Mouse (Mus musculus) ovary, adult 18-20 months (tissue): Measurements from ENCODE around the gene Zfand6.

ENCODE experiments used
- DNase-seq: peaks from one replicate; pipeline ENCODE4 v3.0.0; 2022; ENCODE audit warnings: low spot score, mixed read lengths

Zfand6 gene

DNA sequence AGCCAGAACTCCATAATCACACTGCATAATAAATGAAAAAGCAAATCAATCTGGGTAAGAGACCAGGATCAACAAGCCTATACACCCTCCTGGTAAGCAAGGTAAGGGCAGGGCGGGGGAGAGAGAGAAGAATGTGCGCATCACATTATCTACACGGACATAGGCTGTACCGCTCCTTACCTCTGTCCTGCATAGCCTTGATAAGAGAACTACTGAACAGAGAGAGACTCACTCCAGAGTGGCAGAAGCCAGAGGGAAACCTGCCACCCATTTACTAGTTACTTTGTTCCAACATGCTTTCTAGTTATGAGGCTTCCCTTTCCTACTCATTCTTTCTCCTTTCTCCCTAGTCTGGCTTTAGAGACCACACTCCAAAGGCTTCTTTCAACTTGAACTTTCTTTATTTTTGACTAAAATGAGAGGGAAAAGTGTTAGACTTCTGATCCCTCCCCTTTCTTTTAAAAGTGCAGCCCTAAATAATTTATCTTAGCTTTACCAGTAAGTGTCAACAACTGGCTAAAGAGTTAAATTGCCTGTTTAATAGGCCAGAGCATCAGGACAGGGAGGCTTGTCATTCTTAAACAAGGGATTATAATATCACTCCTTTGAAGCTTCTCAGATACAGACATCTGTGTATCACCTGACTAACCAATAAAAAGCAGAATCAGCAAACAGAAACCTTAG, 38.3 kb downstream of the Zfand6 start:
- no peak for DNase-seq

DNA sequence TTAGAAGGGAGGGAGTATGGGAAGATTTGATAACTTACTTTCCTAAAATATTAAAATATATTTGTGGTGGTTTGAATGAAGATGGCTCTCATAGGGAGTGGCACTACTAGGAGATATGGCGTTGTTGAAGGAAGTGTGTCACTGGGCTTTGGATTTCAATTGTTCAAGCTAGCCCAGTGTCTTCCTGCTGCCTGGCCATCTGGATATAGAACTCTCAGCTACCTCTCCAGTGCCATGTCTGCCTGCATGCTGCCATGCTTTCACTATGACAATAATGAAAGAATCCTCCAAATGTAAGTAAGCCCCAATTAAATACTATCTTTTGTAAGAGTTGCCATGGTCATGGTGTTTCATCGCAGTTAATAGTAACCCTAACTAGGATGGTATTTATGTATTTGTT, 40.7 kb downstream of the Zfand6 start:
- DNase-seq, result no peak

DNA sequence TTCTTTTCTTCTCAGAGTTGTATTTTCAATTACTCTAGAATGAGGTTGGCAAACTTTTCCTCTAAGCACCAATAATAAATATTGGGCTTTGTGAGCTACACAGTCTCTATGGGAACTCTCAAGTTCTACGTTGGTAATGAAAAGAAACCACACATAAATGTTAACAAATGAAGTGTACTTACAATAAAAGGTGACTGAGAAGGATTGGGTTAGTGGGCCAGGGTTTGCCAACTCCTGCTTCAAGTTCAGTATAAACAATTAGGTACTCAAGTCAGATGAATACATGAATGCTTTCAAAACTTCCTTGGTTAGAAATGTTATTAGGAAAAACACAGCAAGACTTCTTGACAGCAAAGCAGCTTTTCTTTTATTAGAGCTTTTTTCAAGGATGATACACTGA, 43.5 kb downstream of the Zfand6 start:
- no peak for DNase-seq

GRCm38 (mm10) chr7:84643270-84643998, 46.3 kb downstream of the Zfand6 start:
- DNase-seq, result no peak

GRCm38 (mm10) chr7:84642159-84642928, 47.4 kb downstream of the Zfand6 start:
- no peak for DNase-seq

GRCm38 (mm10) chr7:84636939-84637338, 52.8 kb downstream of the Zfand6 start:
- DNase-seq, result no peak

DNA sequence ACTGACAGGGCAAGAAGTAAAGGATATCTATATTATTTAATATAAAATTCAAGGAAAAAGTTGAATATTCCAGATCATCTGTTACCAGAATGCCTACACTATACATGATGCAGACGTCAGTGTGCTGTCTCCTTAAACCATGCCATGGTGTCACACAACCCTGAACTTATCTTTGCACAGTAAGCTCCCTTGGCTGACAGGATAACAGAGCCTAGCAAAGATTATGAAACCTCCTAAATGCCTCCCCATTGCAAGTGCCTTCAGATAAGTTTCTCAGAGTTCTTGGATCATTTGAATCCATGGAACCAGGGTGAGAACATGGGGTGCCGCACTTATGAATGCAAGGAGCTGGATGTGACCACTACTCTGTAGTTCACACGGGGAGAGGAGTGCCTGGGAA, 57.9 kb downstream of the Zfand6 start:
- no peak for DNase-seq

DNA sequence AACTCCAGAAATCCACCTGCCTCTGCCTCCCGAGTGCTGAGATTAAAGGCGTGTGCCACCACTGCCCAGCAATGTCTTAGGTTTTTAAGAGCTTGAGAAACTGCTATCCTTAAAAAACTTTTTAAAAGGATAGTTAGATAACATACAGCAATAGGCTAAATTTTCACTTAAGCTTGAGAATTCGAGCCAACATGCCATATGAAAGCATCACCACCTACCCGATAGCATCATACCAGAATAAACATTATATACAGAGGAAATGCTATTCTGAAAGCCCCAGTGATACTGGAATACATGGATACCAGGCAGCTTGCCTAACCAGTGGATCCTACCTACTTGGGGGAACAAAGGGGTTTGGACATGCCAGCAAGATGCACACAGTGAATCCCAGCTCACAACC, 66.0 kb downstream of the Zfand6 start:
- no peak for DNase-seq

DNA sequence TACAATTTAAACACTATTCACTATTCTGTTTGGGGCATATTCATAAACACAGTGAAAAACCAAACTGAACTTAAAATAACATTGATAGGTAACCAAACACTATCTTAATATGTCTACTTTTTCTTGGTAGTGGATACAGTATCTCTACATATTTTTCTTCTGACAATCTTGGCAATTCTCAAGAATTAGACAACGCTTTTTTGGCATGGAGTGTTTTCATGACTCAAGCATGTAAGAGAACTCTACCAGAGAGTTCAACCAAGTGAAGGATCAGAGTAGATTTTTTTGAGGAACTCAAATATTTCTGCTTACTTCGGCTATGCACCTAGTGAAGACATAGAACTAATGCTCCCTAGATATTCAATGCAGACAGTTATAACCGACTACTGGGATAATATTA, 68.8 kb downstream of the Zfand6 start:
- DNase-seq, result no peak

DNA sequence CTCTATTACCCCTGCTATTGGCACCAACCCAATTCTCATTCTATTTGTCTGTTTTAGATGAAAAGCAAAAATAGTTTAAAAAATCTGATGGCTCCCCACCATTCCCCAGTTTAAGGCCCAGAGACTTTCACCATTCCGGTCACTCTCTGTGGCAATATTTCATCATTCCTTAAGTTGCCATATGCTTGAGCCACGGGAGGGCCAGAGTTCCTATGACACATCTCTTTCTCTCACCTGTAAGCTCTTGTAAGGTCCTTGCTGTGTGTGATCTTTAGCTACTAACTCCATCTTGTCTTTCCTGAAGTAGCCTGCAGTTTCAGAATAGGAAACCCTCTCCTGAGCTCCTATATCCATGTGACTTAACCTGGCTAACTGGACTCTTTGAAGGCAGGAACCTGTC, 70.8 kb downstream of the Zfand6 start:
- DNase-seq, result no peak

DNA sequence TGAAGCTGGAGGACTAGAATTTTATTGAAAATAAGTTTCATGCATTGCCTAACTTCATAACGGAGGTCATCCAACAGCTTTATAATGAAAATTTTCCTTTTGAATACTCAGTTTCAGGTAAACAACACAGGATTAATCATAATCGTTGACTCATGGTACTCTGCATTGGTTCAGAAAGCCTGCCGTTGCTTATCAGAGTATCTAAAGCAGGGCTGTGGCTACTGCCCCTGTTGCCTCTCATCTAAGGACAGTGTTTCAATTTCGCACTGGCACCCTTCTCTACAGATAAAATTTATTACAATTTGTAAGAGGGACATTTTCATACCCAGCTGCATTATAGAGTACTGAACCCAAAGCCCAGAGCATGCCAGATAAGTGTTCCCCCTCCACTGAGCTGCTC, 77.3 kb downstream of the Zfand6 start:
- no peak for DNase-seq

DNA sequence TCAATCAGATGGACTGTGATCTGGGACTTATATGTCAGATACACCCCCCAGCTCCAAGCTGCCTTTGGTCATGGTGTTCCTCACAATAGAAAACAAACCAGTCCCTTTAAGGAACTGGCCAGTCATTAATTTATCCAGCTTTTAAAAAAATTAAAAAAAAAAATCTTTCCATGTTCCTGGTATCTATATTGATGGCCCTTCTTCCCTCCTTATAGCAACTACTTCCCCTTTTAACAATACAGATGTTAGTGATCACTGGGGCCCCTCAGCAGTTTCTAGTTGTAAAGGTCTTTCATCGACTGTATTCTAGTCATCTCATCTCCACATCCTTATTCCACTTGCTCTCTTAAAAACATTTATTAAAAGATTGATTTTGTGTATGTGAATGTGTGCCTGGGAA, 78.2 kb downstream of the Zfand6 start:
- no peak for DNase-seq

GRCm38 (mm10) chr7:84606293-84606749, 83.4 kb downstream of the Zfand6 start, which contains the start of gene Fah:
Gene Fah (minus strand): TSS chr7:84606722.
- DNase-seq, result peak; percentile 49

DNA sequence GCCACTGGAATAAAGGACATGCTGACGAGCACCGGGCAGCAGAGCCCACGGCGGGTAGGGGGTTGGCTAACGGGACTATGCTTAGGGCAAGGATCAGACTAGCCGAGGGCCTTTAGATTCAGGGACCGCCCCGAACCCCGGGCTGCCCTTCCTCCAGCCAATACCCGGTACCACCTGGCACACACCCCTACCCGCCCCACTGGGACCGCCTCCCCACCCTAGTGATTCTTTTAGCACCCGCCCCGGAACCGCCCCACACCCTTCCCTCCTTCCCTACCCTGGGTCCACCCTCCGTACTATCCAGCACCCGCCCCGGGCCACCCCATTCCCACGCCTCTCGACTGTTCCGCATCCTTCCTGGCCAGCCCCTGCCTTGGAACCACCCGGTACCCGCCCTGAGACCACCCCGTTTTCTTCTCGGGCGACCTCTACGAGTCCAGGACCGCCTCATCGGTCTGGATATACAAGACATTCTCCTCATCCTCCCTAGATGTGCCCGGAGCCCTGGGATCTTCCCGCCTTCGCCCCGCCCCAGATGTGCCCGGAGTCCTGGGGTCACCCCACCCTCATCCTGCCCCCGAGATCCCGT, 84.0 kb downstream of the Zfand6 start:
- peak; percentile 87 for DNase-seq

GRCm38 (mm10) chr7:84605033-84605687, 84.6 kb downstream of the Zfand6 start:
- DNase-seq, result no peak

DNA sequence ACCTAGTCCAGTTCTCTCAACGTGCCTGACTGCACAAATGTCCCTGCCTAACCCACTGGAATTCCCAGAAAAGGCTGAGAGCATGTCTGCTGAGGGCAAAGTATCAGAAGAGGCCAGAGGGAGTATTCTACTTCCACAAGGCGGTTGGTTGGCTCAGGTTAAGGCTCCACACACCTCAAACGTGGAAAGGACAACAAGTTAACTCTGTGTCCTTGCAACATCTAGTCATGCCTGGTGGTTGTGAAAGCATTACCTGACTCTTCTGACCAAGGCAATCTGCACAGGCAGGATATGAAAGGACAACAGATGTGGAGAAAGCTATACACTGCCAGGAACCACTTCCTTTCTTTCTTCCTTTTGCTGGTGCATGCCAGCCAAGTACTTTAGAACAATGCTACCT, 85.3 kb downstream of the Zfand6 start:
- DNase-seq, result no peak

GRCm38 (mm10) chr7:84601331-84601730, 88.4 kb downstream of the Zfand6 start:
- DNase-seq, result no peak

DNA sequence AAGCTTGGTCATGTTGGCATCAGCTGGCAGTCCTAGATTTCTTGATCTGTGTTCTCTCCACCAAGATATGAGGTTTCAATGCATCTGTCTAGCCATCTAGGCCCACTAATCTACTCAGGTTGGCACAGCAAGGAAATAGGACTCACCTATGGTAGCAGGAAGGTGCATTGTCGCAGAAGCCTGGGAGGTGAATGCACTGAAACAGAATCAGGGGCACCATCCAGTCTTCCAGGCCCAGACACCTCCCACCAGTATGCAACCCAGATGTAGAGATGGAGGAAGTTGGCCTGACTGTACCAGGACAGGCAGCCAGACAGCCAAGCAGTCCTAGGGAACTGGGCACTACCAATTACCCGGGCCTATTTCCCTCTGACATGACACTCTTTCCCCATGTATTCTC, 89.1 kb downstream of the Zfand6 start:
- DNase-seq, result no peak

- no peak for DNase-seq
Measured at GRCm38 (mm10) chr7:84596633-84597032, 93.1 kb downstream of the Zfand6 start.

DNA sequence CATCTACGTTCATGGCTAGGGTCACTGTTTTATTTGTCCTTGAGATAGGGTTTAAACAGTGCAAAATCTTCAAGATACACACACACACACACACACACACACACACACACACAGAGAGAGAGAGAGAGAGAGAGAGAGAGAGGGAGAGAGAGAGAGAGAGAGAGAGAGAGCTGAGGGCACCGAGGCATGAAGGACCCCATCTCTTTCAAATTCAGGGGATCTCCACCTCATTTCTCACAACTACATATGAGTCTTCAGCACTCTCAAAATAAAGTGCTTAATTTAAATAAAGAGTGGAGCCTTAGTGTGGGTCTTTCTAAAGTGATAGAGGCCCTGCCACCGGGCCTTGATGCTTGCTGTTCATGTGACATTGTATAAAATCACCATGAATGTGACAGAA, 93.8 kb downstream of the Zfand6 start:
- DNase-seq, result no peak

DNA sequence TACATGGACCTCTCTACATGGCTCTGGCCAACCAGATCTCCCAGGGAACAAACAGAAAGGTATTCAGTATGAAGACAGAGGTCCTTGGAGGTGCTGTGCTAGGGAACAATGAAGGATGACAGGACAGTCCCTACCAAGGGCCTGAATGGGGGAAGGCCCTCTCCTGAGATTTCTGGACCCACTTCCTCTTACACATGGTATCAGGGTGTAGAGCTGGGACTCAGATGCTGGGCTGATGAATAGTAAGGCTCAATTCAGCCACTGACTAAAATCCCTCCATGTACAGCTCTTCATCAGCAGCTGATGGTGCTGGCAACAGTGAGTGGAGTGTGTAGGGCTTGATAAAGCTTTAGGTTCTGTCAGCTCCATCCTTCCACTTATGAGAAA, 94.8 kb downstream of the Zfand6 start:
- no peak for DNase-seq
